In genomic region chr5:52827923-52828322, GRCm38 (mm10) we compare ENCODE assay signal across 7 mouse cellular contexts.
"Had no signal": no experiment of that assay in that cellular context is flagged by ENCODE, and none has a peak within 500 bp of the region (broad histone marks: within the 10 kb centered on the region; RNA-seq: fewer than 3 reads in every experiment).

No protein-coding gene starts in this region.

- DNase-seq: kidney, postnatal 25 days; lung, adult 18-20 months; right cerebral cortex, postnatal 14 days; thymus, postnatal 36 days had no signal

- H3K4me1 ChIP-seq: midbrain, embryonic 12.5 days had no signal

- H3K4me3 ChIP-seq: left cerebral cortex, adult 2 months; midbrain, embryonic 12.5 days had no signal

- H3K27ac ChIP-seq: hindbrain, postnatal 0 days; left cerebral cortex, adult 2 months; midbrain, embryonic 12.5 days had no signal

- ATAC-seq: hindbrain, postnatal 0 days had no signal

- H3K27me3 ChIP-seq: midbrain, embryonic 12.5 days had no signal

- H3K9ac ChIP-seq: midbrain, embryonic 12.5 days had no signal

- H3K4me2 ChIP-seq: midbrain, embryonic 12.5 days had no signal

- H3K9me3 ChIP-seq: midbrain, embryonic 12.5 days had no signal
